Mouse (Mus musculus) embryonic fibroblast, embryonic 13.5 days (primary cell): Measurements from ENCODE around the gene Gm17660. TPM values are rescaled to one million over a fixed set of nuclear protein-coding genes. Genes with fewer than 3 reads are reported as not detected.
A peak's percentile ranks its signal among the peaks of the same experiment; 100 is the strongest.
"Not testable (repeated sequence)": the region's sequence is repeated elsewhere in the genome, so short reads cannot be mapped to it uniquely, and the experiment has no call there.

Experiments used
- H3K27ac ChIP-seq: 2 replicates; pipeline ENCODE4 v1.5.1; 2012; ENCODE audit warnings: low read length, control low read depth, inconsistent platforms; ENCODE audit not compliant: insufficient read depth
- H3K4me1 ChIP-seq: 2 replicates; pipeline ENCODE4 v1.6.1; 2011; ENCODE audit warnings: low read length; ENCODE audit not compliant: control insufficient read depth, insufficient read depth
- H3K4me3 ChIP-seq: 2 replicates; pipeline ENCODE4 v1.5.1; 2011; ENCODE audit warnings: mild to moderate bottlenecking, control low read depth, low read length; ENCODE audit not compliant: insufficient read depth
- CTCF ChIP-seq: IDR thresholded peaks from 2 replicates; pipeline ENCODE4 v1.5.1; 2011; ENCODE audit warnings: mild to moderate bottlenecking, control low read depth, low read length, moderate library complexity, borderline replicate concordance; ENCODE audit not compliant: insufficient read depth
- POLR2A ChIP-seq: IDR thresholded peaks from 2 replicates; pipeline ENCODE4 v1.6.1; 2011; ENCODE audit warnings: low read depth, mild to moderate bottlenecking, control low read depth, low read length, moderate library complexity
- polyA plus RNA-seq: library from polyadenylated mRNA; stranded (reverse); fragments of >200 nt; gene quantifications from 2 replicates; pipeline ENCODE4 v1.2.4, GENCODE M21; 2011; ENCODE audit warnings: low read depth; ENCODE audit not compliant: missing spikeins, insufficient read length

Gene Gm17660
- polyA plus RNA-seq, 1 experiment, result not detected

DNA sequence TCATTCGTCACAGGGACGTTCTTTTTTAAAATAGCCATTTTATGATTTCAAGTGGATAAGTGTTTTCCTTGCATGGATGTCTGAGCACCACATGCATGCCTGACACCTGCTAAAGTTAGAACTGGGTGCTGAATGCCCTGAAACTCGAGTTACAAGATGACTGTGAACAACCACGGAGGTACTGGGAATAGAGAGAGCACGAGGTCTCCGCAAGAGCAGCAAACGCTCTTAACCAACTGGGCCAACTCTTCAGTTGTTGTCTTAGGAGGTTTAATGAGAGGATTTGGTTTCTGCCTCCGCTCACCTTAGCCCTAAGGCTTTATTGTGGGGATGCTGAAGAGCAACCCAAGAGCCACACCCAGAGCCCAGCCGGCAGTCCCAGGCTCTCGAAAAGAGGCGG lies 52.6 kb downstream of the Gm17660 start:
- peaks cover 11% of the 10 kb centered on the region for H3K4me1 ChIP-seq
- H3K4me3 ChIP-seq, result no peak overlapping the region
- H3K27ac ChIP-seq, result no peak overlapping the region
- no peak for TF ChIP-seq CTCF
- TF ChIP-seq POLR2A, result no peak

DNA sequence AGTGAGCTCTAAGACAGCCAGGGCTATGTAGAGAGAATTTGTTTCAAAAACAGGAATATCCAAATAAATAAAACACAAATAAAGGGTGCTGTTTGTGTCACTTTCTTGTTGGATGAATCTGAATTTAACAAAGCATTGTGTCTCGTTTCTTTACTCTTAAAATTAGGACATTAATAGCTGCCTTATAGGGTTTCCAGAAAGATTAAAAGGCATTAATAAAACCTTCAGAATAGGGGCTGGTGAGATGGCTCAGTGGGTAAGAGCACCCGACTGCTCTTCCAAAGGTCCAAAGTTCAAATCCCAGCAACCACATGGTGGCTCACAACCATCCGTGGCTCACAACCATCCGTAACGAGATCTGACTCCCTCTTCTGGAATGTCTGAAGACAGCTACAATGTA lies 53.2 kb downstream of the Gm17660 start:
- H3K4me3 ChIP-seq, H3K27ac ChIP-seq: not testable (repeated sequence)
- H3K4me1 ChIP-seq, result peaks cover 11% of the 10 kb centered on the region

DNA sequence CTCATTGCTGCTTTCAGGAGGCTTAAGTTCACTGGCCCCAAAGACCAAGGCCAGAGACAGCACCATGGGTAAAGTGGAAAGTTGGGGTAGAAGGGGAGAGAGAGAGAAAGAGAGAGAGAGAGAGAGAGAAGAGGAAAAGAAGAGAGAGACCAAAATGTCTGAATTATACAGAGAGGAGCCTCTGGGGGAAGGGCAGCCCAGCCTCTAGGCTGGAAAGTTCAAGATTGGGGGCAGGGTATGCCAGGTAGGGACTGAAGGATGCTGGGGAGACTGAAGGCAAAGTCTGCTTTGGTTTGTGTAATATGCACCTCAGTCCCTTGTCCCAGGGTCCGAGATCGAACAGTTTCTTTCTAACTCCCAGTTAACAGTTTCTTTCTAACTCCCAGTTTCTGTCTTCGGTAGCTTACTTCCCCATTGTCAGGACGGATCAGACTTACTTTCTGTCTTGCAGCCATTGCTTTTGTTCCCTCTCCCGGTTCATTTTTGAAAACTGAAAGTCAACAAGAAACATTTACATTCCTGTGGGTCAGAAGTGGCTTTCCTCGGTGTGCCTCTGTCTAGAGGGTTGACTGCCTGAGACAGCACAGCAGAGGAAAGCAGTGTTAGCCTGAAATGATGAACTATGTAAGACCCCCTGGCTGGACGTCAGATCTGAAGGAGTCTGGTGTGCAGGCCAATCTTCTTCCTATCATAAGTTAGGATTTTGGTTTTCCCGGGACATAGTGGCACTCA lies 54.0 kb downstream of the Gm17660 start:
- no peak; the same call in 1 of the 2 replicates for TF ChIP-seq POLR2A
- no peak for TF ChIP-seq CTCF
- Histone ChIP-seq H3K4me3 (no peak overlapping the region), H3K4me1 (peaks cover 11% of the 10 kb centered on the region), H3K27ac (no peak overlapping the region)

DNA sequence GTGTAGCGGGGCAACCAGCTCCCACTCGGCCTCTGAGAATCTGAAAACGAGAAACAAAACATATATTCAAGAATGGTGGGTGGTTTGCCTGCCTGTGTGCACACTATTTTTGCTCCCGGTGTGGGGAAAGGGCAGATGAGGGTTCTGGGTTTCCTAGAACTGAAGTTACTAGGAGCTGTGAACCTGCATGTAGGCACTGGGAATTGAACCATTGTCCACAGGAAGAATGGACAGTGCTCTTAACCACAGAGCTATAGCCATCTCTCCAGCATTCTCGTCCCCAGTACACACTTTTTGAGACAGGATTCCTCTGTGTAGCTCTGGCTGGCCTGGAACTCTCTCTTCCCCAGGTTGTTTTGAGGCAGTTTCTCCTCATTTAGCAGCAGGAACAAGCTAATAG lies 54.9 kb downstream of the Gm17660 start:
- H3K27ac ChIP-seq, result no peak overlapping the region
- H3K4me3 ChIP-seq, result peak overlapping the region; percentile 61; the same call in 1 of the 2 replicates
- H3K4me1 ChIP-seq, result peaks cover 11% of the 10 kb centered on the region
- TF ChIP-seq CTCF, result no peak
- no peak for TF ChIP-seq POLR2A

DNA sequence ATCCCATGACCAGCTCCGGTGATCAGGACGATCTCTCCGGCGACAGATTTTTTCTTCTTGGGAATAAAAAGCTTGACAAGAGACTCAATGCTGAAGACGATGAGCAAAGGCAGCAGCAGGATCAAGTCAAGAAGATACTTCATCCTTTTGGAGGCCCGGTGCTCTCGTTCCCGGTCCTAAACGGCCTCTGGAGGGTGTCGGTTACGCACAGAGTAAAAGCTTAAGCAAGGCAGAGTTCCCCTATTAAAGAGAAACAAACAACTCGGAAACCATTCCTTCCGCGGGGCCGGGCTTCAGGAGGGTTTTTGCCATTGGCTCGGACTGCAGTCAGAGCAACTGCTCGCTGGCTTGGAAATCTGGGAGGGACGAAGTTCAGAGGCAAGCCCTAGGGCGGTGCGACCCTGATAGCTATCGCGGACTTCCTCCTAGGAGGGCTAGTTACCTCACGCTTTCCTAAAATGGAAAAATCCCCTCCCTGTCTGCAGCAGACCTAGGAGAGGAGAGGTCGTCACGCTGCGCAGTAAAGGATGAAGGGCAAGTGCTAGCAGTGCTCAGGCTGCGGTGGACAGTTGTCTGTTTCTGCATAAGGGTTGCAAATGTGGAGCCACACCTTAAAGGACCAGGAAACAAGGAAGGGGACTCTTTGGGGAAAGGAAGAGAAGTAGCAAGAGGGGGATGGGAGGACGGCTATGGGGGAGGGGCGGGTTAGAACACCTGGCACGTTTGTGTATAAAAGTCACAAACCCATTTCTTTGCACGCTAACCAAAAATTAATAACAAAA lies 55.6 kb downstream of the Gm17660 start, which contains the start of gene Hsd17b11:
Hsd17b11 (minus strand) TSS at position 323 of the 782 bp plus-strand sequence.
- peak within 1 kb of the TSS; percentile 74 for H3K4me3 ChIP-seq
- TF ChIP-seq POLR2A (peak; percentile 74), CTCF (no peak)
- H3K27ac ChIP-seq, result peak within 1 kb of the TSS; percentile 66
- H3K4me1 ChIP-seq, result peaks cover 11% of the 10 kb centered on the region

Other genes starting within 250 kb of the Gm17660 start
- gene Klhl8, start 166.3 kb downstream of the Gm17660 start, polyA plus RNA-seq, result 4.9 and 5.1 TPM in 2 replicates
- not detected in 2 replicates for gene Hsd17b13, start 100.2 kb downstream of the Gm17660 start, polyA plus RNA-seq
- gene Hsd17b11, start 55.7 kb downstream of the Gm17660 start, polyA plus RNA-seq, result 36.9 and 39.7 TPM in 2 replicates
- gene Nudt9, start 31.3 kb downstream of the Gm17660 start, polyA plus RNA-seq, result 32.8 and 35.1 TPM in 2 replicates
- 1.8 and 4.1 TPM in 2 replicates for gene Sparcl1, start 36.1 kb upstream of the Gm17660 start, polyA plus RNA-seq
- not detected in 2 replicates for gene Dspp, start 93.1 kb upstream of the Gm17660 start, polyA plus RNA-seq
- gene Dmp1, start 125.0 kb upstream of the Gm17660 start, polyA plus RNA-seq, result 0.25 TPM in 1 of 2 replicates, not detected in the other
- not detected in 2 replicates for gene Ibsp, start 221.6 kb upstream of the Gm17660 start, polyA plus RNA-seq
- not detected in 2 replicates for gene Mepe, start 247.7 kb upstream of the Gm17660 start, polyA plus RNA-seq